Mouse (Mus musculus): ENCODE data around the gene Cldn24.
"Not testable (repeated sequence)": the region's sequence is repeated elsewhere in the genome, so short reads cannot be mapped to it uniquely, and the experiment has no call there.

The Cldn24 gene

GRCm38 (mm10) chr8:47821843-47822242 is at the start of gene Cldn24:
Gene Cldn24, plus strand, starts transcription at chr8:47822143.
- no peak for DNase-seq

GRCm38 (mm10) chr8:47772986-47773385 is 49.0 kb upstream of the Cldn24 start:
- DNase-seq, result no peak

- DNase-seq, result no peak
These were observed 44.5 kb upstream of the Cldn24 start for GRCm38 (mm10) chr8:47777415-47777814.

- DNase-seq, result no peak
These were observed 42.4 kb upstream of the Cldn24 start for GRCm38 (mm10) chr8:47779589-47779988.

- DNase-seq, result no peak
These were observed 40.1 kb upstream of the Cldn24 start for GRCm38 (mm10) chr8:47781881-47782280.

GRCm38 (mm10) chr8:47783544-47783943 is 38.4 kb upstream of the Cldn24 start:
- no peak for DNase-seq

- peak; percentile 38 for DNase-seq
These were observed 38.0 kb upstream of the Cldn24 start for GRCm38 (mm10) chr8:47783944-47784343.

- DNase-seq, result no peak
These were observed 37.5 kb upstream of the Cldn24 start for GRCm38 (mm10) chr8:47784436-47784835.

- no peak for DNase-seq
These were observed 35.6 kb upstream of the Cldn24 start for GRCm38 (mm10) chr8:47786323-47786722.

- no peak for DNase-seq
These were observed 34.2 kb upstream of the Cldn24 start for GRCm38 (mm10) chr8:47787705-47788104.

GRCm38 (mm10) chr8:47791986-47792385 is 30.0 kb upstream of the Cldn24 start:
- DNase-seq, result no peak

GRCm38 (mm10) chr8:47799438-47799837 is 22.5 kb upstream of the Cldn24 start:
- DNase-seq, result no peak

- no peak for DNase-seq
These were observed 19.6 kb upstream of the Cldn24 start for GRCm38 (mm10) chr8:47802349-47802748.

GRCm38 (mm10) chr8:47804262-47804661 is 17.7 kb upstream of the Cldn24 start:
- no peak for DNase-seq

GRCm38 (mm10) chr8:47809970-47810665 is 11.8 kb upstream of the Cldn24 start:
- no peak for DNase-seq

- DNase-seq, result no peak
These were observed 11.3 kb upstream of the Cldn24 start for GRCm38 (mm10) chr8:47810666-47811015.

GRCm38 (mm10) chr8:47811221-47811620 is 10.7 kb upstream of the Cldn24 start:
- no peak for DNase-seq

GRCm38 (mm10) chr8:47819034-47819433 is 2.9 kb upstream of the Cldn24 start:
- DNase-seq, result no peak

- no peak for DNase-seq
These were observed 800 bp upstream of the Cldn24 start for GRCm38 (mm10) chr8:47820914-47821772.

- DNase-seq, result not testable (repeated sequence)
These were observed 598 bp downstream of the Cldn24 start for GRCm38 (mm10) chr8:47822541-47822940.

GRCm38 (mm10) chr8:47823777-47824176 is 1.8 kb downstream of the Cldn24 start:
- no peak for DNase-seq

GRCm38 (mm10) chr8:47824182-47824581 is 2.2 kb downstream of the Cldn24 start, which contains the start of gene Cldn22:
Gene Cldn22, plus strand, starts transcription at chr8:47824482.
- DNase-seq, result no peak

GRCm38 (mm10) chr8:47825596-47825995 is 3.7 kb downstream of the Cldn24 start:
- no peak for DNase-seq

- no peak for DNase-seq
These were observed 5.0 kb downstream of the Cldn24 start for GRCm38 (mm10) chr8:47826911-47827310.
